Mouse (Mus musculus): ENCODE data around the gene Dars2. TPM values are rescaled to one million over a fixed set of nuclear protein-coding genes. Genes with fewer than 3 reads are reported as not detected.

Dars2 gene
- polyA plus RNA-seq, 1 experiment from 2014 or later: 40.7 TPM

GRCm38 (mm10) chr1:161008038-161008437 is 62.4 kb downstream of the Dars2 start:
- Histone ChIP-seq H3K4me2 (no peak overlapping the region), H3K9me3 (replicated peaks) (no peaks in the 10 kb centered on the region), H3K4me1 (replicated peaks) (no peaks in the 10 kb centered on the region), H3K4me3 (replicated peaks) (no peak overlapping the region), H3K9ac (no peak overlapping the region), H3K36me3 (peaks cover 11% of the 10 kb centered on the region), H3K27ac (no peak overlapping the region), H3K27me3 (no peaks in the 10 kb centered on the region)
- DNase-seq (no peak), ATAC-seq (ENCODE audit: low read depth) (no peak)
- WGBS (ENCODE audit: insufficient replicate concordance): 63% methylated on average over 2 of the region's 2 CpGs

- no peak for DNase-seq
- ATAC-seq (ENCODE audit: low read depth): no peak
- H3K9ac ChIP-seq: no peak overlapping the region
- WGBS (ENCODE audit: insufficient replicate concordance): 70% methylated on average over 5 of the region's 5 CpGs
- peaks cover 12% of the 10 kb centered on the region; the same call in 1 of the 2 replicates for H3K36me3 ChIP-seq
- no peak overlapping the region for H3K27ac ChIP-seq
- H3K4me2 ChIP-seq: no peak overlapping the region
- H3K9me3 ChIP-seq (replicated peaks): no peaks in the 10 kb centered on the region
- H3K4me3 ChIP-seq (replicated peaks): no peak overlapping the region
- H3K4me1 ChIP-seq (replicated peaks): no peaks in the 10 kb centered on the region
- no peaks in the 10 kb centered on the region for H3K27me3 ChIP-seq
Observed at GRCm38 (mm10) chr1:161006471-161006870, 64.0 kb downstream of the Dars2 start.

GRCm38 (mm10) chr1:161005526-161005925 is 64.9 kb downstream of the Dars2 start:
- DNase-seq (no peak), ATAC-seq (ENCODE audit: low read depth) (no peak)
- Histone ChIP-seq H3K4me3 (replicated peaks) (no peak overlapping the region), H3K9ac (no peak overlapping the region), H3K4me2 (no peak overlapping the region), H3K27me3 (no peaks in the 10 kb centered on the region), H3K36me3 (peaks cover 12% of the 10 kb centered on the region; the same call in 1 of the 2 replicates), H3K9me3 (replicated peaks) (no peaks in the 10 kb centered on the region), H3K4me1 (replicated peaks) (no peaks in the 10 kb centered on the region), H3K27ac (no peak overlapping the region)
- WGBS (ENCODE audit: insufficient replicate concordance): 48% methylated on average over 3 of the region's 3 CpGs

GRCm38 (mm10) chr1:161004942-161005341 is 65.5 kb downstream of the Dars2 start:
- H3K27ac ChIP-seq: no peak overlapping the region
- H3K4me3 ChIP-seq (replicated peaks): no peak overlapping the region
- no peak overlapping the region for H3K9ac ChIP-seq
- 64% methylated on average over 4 of the region's 4 CpGs for WGBS (ENCODE audit: insufficient replicate concordance)
- H3K4me1 ChIP-seq (replicated peaks): no peaks in the 10 kb centered on the region
- DNase-seq: no peak
- no peaks in the 10 kb centered on the region for H3K9me3 ChIP-seq (replicated peaks)
- H3K27me3 ChIP-seq: no peaks in the 10 kb centered on the region
- ATAC-seq (ENCODE audit: low read depth): no peak
- H3K4me2 ChIP-seq: no peak overlapping the region
- H3K36me3 ChIP-seq: peaks cover 12% of the 10 kb centered on the region; the same call in 1 of the 2 replicates

- H3K4me2 ChIP-seq: no peak overlapping the region
- 51% methylated on average over 6 of the region's 6 CpGs for WGBS (ENCODE audit: insufficient replicate concordance)
Observed at GRCm38 (mm10) chr1:160993851-160994250, 76.6 kb downstream of the Dars2 start.

More at GRCm38 (mm10) chr1:160993851-160994250, 76.6 kb downstream of the Dars2 start:
- no peak overlapping the region for H3K9ac ChIP-seq
- peaks cover 16% of the 10 kb centered on the region for H3K36me3 ChIP-seq
- ATAC-seq (ENCODE audit: low read depth) (no peak), DNase-seq (no peak)
- H3K4me3 ChIP-seq (replicated peaks): no peak overlapping the region
- H3K9me3 ChIP-seq (replicated peaks): no peaks in the 10 kb centered on the region
- 0 out of 2 replicates have a peak, but pooled peaks cover 4% of the 10 kb centered on the region for H3K4me1 ChIP-seq (replicated peaks)
- no peak overlapping the region for H3K27ac ChIP-seq
- H3K27me3 ChIP-seq: no peaks in the 10 kb centered on the region

Other genes starting within 250 kb of the Dars2 start
- 3.8 and 4.3 TPM in 2 replicates for gene Rc3h1, start 164.2 kb downstream of the Dars2 start, polyA plus RNA-seq (2015; fragmentation: Nextera tagmentation; extraction: Ambion mirVana)
- 326 and 385 TPM in 2 replicates for gene Serpinc1, start 92.1 kb downstream of the Dars2 start, polyA plus RNA-seq (2015; fragmentation: Nextera tagmentation; extraction: Ambion mirVana)
- 2.5 and 3.2 TPM in 2 replicates for gene Zbtb37, start 35.8 kb downstream of the Dars2 start, polyA plus RNA-seq (2015; fragmentation: Nextera tagmentation; extraction: Ambion mirVana)
- gene Cenpl, start 55 bp upstream of the Dars2 start, polyA plus RNA-seq (2015; fragmentation: Nextera tagmentation; extraction: Ambion mirVana): 35.3 and 39.8 TPM in 2 replicates
- 5.7 and 7.6 TPM in 2 replicates for gene Klhl20, start 60.9 kb upstream of the Dars2 start, polyA plus RNA-seq (2015; fragmentation: Nextera tagmentation; extraction: Ambion mirVana)
- gene Ankrd45, start 72.0 kb upstream of the Dars2 start, polyA plus RNA-seq (2015; fragmentation: Nextera tagmentation; extraction: Ambion mirVana): 0.06 TPM in 1 of 2 replicates, not detected in the other
- gene Tex50, start 88.7 kb upstream of the Dars2 start, polyA plus RNA-seq (2015; fragmentation: Nextera tagmentation; extraction: Ambion mirVana): not detected in 2 replicates
- gene Prdx6, start 180.6 kb upstream of the Dars2 start, polyA plus RNA-seq (2015; fragmentation: Nextera tagmentation; extraction: Ambion mirVana): 457 and 472 TPM in 2 replicates